Mouse (Mus musculus) brain, embryonic 18.5 days (tissue): ENCODE results near the gene Abi3.

Source experiments
- DNase-seq: peaks from one replicate; pipeline ENCODE4 v3.0.0-alpha.2; 2012; ENCODE audit warnings: low read depth, low spot score

The Abi3 gene

GRCm38 (mm10) chr11:95838999-95839868 is 3.0 kb downstream of the Abi3 start:
- no peak for DNase-seq

- DNase-seq = no peak
These were observed 3.7 kb downstream of the Abi3 start for GRCm38 (mm10) chr11:95838598-95838997.

GRCm38 (mm10) chr11:95837059-95837458 is 5.2 kb downstream of the Abi3 start, which contains the start of gene Gngt2:
TSS of gene Gngt2 (plus strand) at chr11:95837216.
- DNase-seq = no peak

- DNase-seq = no peak
These were observed 5.8 kb downstream of the Abi3 start for GRCm38 (mm10) chr11:95836433-95836832.

GRCm38 (mm10) chr11:95835832-95836231 is 6.4 kb downstream of the Abi3 start:
- no peak for DNase-seq

GRCm38 (mm10) chr11:95834742-95835710 is 7.2 kb downstream of the Abi3 start:
- DNase-seq = no peak

- DNase-seq = no peak
These were observed 8.1 kb downstream of the Abi3 start for GRCm38 (mm10) chr11:95834143-95834667.

- no peak for DNase-seq
These were observed 8.6 kb downstream of the Abi3 start for GRCm38 (mm10) chr11:95833631-95834142.

GRCm38 (mm10) chr11:95833006-95833570 is 9.2 kb downstream of the Abi3 start:
- DNase-seq = no peak

- DNase-seq = no peak
These were observed 9.9 kb downstream of the Abi3 start for GRCm38 (mm10) chr11:95832129-95833005.

- no peak for DNase-seq
These were observed 10.6 kb downstream of the Abi3 start for GRCm38 (mm10) chr11:95831641-95832040.

GRCm38 (mm10) chr11:95831276-95831619 is 11.0 kb downstream of the Abi3 start:
- no peak for DNase-seq

GRCm38 (mm10) chr11:95830411-95831275 is 11.6 kb downstream of the Abi3 start:
- DNase-seq = no peak

- no peak for DNase-seq
These were observed 12.7 kb downstream of the Abi3 start for GRCm38 (mm10) chr11:95829526-95830050.

- no peak for DNase-seq
These were observed 13.9 kb downstream of the Abi3 start for GRCm38 (mm10) chr11:95828181-95828964.

GRCm38 (mm10) chr11:95827464-95828085 is 14.7 kb downstream of the Abi3 start:
- no peak for DNase-seq

GRCm38 (mm10) chr11:95827168-95827447 is 15.2 kb downstream of the Abi3 start:
- DNase-seq = no peak
